Mouse (Mus musculus): ENCODE measurements around the gene Iah1.

Iah1 gene

GRCm38 (mm10) chr12:21315923-21316868 is at the start of gene Iah1:
TSS of gene Iah1 (plus strand) at chr12:21316389.
- peak; percentile 93 for DNase-seq

DNA sequence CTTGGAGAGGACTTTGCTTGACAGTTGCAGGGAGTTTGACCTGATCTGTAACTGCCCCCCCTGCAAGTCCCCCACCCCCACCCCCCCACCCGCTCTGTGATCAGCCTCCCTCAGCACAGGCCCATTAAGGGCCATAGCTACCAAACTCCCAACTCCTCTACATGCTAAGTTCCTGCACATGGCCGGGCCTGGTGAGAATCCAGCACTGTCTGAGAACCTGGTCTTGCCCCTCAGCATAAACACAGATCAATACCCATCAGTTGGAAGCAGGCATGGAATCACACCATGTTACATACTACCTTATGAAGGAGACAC is 49.4 kb upstream of the Iah1 start:
- DNase-seq: no peak

DNA sequence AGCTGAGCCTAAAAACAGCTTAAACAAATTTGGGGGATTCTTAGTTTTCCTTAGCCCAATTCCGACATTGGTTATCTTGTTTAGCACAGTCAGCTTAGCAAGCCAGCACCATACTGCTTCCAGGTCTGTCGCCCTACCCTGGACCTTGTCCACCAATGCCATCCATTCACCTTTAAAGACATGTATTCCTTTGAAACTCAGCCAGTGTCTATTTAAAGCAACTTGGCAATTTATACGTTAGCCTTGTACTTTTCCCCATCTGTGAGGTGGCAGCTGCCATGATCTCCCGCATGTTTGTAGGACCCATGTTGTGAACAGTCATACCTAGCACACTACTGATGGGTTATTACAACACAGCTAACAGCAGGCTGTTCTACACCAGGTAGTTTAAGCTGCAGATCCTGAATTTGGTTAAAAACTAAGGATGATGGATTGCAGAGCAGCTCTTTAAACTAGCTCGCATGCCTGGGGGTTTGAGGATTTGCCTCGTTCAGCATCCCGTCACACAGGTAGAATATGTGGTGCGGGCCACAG is 48.0 kb upstream of the Iah1 start:
- DNase-seq: no peak

DNA sequence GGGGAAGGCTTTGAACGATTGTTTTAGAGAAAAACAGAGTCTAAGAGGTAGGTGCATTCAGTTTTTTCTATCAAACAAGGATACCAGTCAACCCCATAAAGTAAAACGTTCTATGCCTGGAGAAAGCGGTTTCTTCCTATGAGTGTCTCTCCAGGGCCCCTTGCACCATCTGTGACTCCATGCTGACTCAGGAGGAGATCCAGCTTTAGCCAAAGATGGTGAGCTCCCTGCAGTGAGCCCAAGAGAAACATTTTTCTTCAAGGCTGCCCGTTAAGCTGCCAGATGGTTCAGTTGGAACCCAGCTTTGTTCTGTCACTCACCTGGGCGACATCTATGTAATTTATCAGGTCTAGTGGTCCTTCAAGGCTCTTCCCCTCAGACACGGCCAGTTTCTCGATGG is 41.7 kb upstream of the Iah1 start:
- DNase-seq: no peak

GRCm38 (mm10) chr12:21277352-21277864 is 38.8 kb upstream of the Iah1 start:
- DNase-seq: no peak

- no peak for DNase-seq
Observed at GRCm38 (mm10) chr12:21284761-21285441, 31.3 kb upstream of the Iah1 start, which contains the start of gene Cpsf3. TSS of gene Cpsf3 (plus strand) at chr12:21285391.

- no peak for DNase-seq
Observed at GRCm38 (mm10) chr12:21285508-21286242, 30.5 kb upstream of the Iah1 start.

DNA sequence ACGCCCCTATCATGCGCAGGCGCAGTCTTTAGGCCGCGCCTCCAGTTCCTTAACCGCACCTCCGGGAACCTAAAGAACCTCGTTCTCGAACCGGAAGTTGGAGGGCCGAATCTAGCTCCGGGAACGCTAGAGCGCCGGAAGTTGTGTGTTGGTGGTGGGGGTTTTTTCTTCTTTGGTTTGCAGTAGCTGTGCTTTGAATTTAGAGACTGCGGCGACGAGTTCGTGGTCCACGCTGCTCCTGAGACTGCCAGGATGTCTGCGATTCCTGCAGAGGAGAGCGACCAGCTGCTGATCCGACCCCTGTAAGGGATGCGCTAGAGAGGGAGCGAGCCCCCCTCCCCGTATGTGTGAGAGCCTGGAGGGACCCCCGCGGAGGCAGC is 30.0 kb upstream of the Iah1 start, which contains the start of gene Itgb1bp1:
Itgb1bp1 (minus strand) TSS at position 42 of the 380 bp plus-strand sequence.
- peak; percentile 99 for DNase-seq

DNA sequence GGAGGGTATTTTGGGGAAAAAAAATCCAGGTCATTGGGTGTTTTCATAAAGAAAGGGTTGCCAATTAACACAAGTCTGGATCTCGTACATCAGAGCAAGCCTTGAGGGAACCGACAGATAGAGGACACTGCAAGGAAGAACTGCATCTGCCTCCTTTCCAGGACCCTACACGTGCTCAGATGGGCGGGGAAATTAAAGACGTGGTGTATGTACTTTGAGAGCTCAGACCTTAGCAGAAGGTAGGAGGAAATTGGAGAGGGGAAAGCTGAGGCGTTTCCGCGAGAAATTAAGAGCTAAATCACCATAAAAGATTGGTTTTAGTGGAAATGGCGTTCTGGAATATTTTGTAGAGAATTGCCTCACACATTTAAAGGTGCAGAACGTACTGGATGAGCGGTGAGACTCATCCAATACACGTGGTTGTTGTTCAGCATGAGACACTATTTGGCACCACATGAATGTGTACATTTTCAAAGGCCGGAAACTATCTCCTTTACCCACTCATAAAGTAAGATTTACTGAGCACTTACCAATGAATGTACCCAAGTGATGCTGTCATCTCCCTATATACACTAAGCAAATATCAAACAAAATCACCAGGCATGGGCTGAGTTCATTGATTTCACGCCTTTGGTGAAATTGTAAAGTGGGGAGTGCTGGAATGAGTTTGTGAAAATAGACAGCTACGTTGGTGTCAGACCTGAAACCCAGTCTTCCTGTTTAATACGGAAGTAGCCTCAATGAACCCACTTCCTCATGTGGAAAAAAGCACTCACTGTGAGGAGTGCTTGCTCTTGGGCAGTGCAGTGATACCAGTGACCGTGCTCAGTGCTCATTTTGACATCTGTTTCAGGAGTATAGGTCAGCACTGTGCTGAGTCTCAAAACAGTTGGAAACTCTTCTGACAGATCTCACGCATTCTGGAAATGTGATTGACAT is 29.2 kb upstream of the Iah1 start:
- peak; percentile 23 for DNase-seq

DNA sequence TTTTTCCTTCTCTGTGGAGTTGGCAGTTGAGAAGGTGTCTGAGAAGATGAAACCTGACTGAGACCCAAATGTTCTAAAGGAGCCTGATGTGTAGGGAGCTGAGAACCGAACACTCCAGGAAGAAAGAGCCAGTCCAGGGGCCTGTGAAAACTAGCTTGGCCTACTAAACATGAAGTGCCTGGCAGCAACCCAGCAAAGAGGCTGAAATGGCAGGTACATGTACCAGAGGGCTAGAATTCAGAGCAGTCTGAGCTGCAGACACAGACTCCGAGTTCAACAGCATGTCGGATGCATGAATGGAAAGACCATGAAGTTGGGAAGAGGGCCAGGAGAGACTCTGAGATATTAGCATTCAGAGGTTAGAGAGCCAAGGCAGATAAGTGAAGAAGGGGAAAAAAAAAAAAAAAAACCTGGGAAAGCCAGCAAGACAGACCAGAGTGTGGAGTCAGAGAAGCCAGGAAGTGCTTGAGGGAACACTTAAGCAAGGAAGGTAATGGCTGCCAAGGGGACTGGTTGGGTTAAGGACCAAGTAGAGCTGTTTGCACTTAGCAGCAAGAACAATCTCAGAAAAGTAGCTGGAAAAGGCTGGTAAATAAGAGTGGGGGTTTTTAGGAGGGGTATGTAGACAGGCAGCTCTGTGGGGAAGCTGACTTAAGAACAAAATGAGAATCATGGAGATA is 27.3 kb upstream of the Iah1 start:
- no peak for DNase-seq

GRCm38 (mm10) chr12:21289651-21290050 is 26.5 kb upstream of the Iah1 start:
- no peak for DNase-seq

DNA sequence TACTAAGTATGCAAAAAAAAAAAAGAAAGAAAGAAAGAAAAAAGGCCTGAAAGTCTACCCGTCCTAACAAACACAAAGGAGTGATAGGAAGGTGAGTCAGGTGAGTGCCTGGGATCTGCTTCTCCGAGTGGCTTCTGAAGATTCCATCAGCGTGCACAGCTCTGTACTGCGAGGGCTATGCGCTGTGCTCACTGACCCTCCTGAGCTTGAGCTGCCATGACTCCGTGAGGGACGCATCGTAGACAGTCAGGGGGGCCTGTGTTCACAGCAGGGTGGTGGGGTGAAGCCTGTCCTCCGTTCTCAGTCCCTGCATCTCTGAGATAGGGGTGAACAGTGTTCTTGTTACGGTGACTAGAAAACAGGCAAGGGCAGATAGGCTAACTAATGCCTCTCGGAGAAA is 17.3 kb upstream of the Iah1 start:
- DNase-seq: no peak

GRCm38 (mm10) chr12:21301324-21301723 is 14.9 kb upstream of the Iah1 start:
- no peak for DNase-seq

DNA sequence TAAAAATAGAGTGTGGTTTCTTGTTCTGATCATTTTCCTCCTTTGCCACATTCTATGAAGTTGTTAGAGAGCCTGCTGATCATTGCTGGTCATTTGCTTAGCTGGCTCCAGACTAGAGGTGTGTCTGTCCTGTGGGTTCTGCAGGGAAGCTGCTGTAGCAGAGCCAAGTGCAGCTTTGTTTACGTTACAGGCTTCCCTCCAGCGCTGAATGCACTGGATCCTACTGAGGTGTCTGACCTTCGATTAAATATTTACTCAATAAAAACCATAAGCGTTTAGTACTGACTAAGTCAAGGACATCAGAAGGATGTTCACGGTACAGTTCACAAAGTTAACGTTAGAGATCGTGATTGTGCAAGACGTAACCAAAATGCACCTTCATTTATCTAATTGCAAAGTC is 14.3 kb upstream of the Iah1 start:
- peak; percentile 73 for DNase-seq

DNA sequence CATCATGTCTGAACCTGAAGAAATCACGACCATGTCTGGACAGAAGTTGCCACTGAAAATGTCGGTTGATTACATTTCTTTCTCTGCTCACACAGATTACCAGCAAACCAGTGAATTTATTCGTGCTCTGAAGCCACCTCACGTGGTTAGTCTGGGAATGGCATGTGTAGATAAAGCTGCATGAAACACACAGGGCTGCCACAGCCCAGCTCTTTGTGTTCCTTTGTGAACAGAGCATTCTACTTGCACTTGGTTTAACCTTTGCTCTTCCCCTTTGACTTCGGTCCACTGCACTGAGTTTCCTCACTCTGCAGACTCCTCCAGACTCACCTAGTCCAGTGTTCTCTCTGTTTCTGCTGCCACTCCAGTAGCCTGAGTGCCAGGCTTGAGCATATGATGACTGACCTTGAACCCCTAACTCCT is 13.8 kb upstream of the Iah1 start:
- DNase-seq: peak; percentile 75

DNA sequence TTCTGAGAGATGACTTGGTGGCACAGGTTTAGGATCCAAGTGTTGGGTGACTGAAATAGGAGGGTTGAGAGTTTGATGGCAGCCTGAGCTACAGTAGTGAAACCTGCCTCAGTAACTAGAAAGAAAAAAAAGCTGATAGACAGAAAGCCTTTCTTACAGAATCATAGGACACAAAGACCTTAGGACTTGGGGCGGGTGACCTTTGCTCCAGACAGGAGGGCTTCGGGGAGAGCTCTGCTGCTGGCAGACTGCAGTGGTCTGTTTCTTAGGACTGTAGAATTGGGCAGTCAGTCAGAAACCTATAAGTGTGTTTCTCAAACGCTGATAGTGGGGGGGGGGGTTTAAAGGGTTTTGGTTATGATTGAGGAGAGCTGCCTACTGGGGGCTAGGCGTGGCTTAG is 10.4 kb upstream of the Iah1 start:
- peak; percentile 45 for DNase-seq

DNA sequence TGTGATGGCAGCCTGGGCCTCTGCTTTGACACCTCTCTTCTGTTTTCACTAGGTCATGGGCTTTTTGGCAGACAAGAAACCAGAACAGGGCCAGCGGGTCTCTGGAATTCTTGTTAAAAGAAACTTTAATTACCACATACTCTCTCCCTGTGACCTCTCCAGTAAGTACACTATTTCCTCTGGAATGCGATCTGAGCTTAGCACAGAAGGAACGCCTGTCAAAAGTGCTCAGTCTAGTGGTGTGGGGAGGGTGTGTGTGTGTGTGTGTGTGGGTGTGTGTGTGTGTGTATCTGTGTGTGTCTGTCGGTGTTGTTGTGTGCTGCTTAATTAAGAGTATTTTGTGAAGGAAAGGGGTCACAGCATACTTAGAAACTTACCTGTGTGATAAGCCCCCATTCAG is 9.5 kb upstream of the Iah1 start:
- DNase-seq: no peak

- DNase-seq: peak; percentile 55
Observed at GRCm38 (mm10) chr12:21312201-21312600, 4.0 kb upstream of the Iah1 start.

DNA sequence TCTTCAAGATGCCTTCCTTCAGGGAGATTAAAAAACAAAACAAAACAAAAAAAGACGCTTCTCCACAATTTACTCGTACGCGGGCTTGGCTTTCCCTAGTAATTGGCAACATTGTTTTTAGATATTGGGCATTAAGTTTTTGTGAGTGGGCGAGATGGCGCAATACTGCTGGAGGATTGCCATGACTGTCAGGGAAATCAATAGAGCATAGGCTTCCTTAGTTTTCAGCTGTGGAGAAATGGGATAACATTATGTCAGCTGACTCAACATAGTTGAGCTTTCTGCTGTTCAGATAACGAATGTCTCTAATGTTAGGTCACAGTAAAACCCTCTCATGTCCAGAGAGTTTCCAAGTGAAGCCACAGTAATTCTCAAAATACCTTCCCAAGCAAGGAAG is 678 bp downstream of the Iah1 start:
- DNase-seq: no peak

GRCm38 (mm10) chr12:21318143-21318895 is 2.1 kb downstream of the Iah1 start:
- DNase-seq: peak; percentile 71

All from kidney, postnatal 14 days (tissue).